8 mouse cellular contexts compared by ENCODE assay signal in the genomic region with DNA sequence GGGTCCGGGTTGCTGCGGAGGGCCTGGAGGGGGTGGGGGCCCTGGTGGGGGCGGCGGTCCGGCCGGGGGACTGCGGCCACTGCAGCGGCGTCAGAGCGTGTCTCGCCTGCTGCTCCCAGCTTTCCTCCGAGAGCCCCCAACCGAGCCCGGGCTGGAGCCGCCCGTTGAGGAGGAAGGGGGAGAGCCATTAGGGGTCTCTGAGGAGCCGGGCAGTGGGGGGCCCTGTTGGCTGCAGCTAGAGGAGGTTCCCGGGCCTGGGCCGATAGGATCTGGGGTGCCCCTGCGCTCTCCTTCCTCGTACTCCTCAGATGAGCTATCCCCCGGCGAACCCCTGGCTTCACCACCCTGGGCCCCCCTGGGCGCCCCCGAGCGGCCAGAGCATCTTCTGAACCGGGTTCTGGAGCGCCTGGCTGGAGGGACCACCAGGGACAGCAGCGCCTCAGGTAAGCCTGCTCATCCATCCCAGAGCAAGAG. TPM values are rescaled to one million over a fixed set of nuclear protein-coding genes. Genes with fewer than 3 reads are reported as not detected.
DNase-seq lines count a peak whose midpoint lies in the region; ATAC-seq and TF ChIP-seq lines count a peak whose summit lies in the region.

No protein-coding gene starts in this region.

- intact Hi-C loops in left cerebral cortex, postnatal 10 days (cut with DNase I) = no loop called here

- peak overlapping the region; percentile 76 for H3K9ac ChIP-seq in lung, embryonic 16.5 days (ENCODE audit: low read length)
- peak overlapping the region; percentile 80 for H3K9ac ChIP-seq in hindbrain, embryonic 12.5 days
- H3K9ac ChIP-seq in midbrain, embryonic 12.5 days (replicated peaks) = peak overlapping the region; percentile 81

- TF ChIP-seq POLR2A in cerebellum, adult 2 months (IDR thresholded peaks at IDR 0.05; ENCODE audit: borderline replicate concordance, insufficient read depth, low read length) = no peak

- no peaks in the 10 kb centered on the region for H3K27me3 ChIP-seq in cerebellum, adult 2 months (ENCODE audit: control insufficient read depth, insufficient read depth, low read length)
- peaks cover 8% of the 10 kb centered on the region; the same call in 1 of the 2 replicates for H3K27me3 ChIP-seq in lung, embryonic 16.5 days (ENCODE audit: control insufficient read depth, insufficient read depth, low read depth, low read length)
- peaks cover 24% of the 10 kb centered on the region for H3K27me3 ChIP-seq in hindbrain, embryonic 12.5 days
- H3K27me3 ChIP-seq in midbrain, embryonic 12.5 days = peaks cover 25% of the 10 kb centered on the region

- no peak for TF ChIP-seq CTCF in cerebellum, adult 2 months (IDR thresholded peaks at IDR 0.05; ENCODE audit: borderline replicate concordance, insufficient read depth, low read depth, low read length)

- no peak for ATAC-seq in cerebellum, adult (ENCODE audit: insufficient number of reproducible peaks, low FRiP score, low TSS enrichment)
- ATAC-seq in lung, embryonic 16.5 days (ENCODE audit: low read depth) = peak; percentile 26
- peak; percentile 57 for ATAC-seq in hindbrain, embryonic 12.5 days (ENCODE audit: low FRiP score)
- ATAC-seq in midbrain, embryonic 12.5 days (ENCODE audit: low FRiP score, low read depth) = peak; percentile 62

- no peaks in the 10 kb centered on the region for H3K9me3 ChIP-seq in lung, embryonic 16.5 days (ENCODE audit: control insufficient read depth, low read length)
- H3K9me3 ChIP-seq in hindbrain, embryonic 12.5 days (replicated peaks) = no peaks in the 10 kb centered on the region
- H3K9me3 ChIP-seq in midbrain, embryonic 12.5 days = no peaks in the 10 kb centered on the region

- peak overlapping the region; percentile 55; the same call in 1 of the 2 replicates for H3K27ac ChIP-seq in cerebellum, adult 2 months (ENCODE audit: insufficient read depth, low read length)
- H3K27ac ChIP-seq in lung, embryonic 16.5 days (ENCODE audit: low read length) = no peak overlapping the region
- H3K27ac ChIP-seq in hindbrain, embryonic 12.5 days = peak overlapping the region; percentile 77; the same call in 1 of the 2 replicates
- peak overlapping the region; percentile 64; the same call in 1 of the 2 replicates for H3K27ac ChIP-seq in midbrain, embryonic 12.5 days (replicated peaks)

- H3K36me3 ChIP-seq in lung, embryonic 16.5 days (ENCODE audit: control insufficient read depth, insufficient read depth, low read length) = peaks cover 18% of the 10 kb centered on the region
- H3K36me3 ChIP-seq in hindbrain, embryonic 12.5 days = peaks cover 22% of the 10 kb centered on the region
- H3K36me3 ChIP-seq in midbrain, embryonic 12.5 days = peaks cover 22% of the 10 kb centered on the region

- DNase-seq in cerebellum, adult 2 months = peak; percentile 36 to 55
- DNase-seq in lung, postnatal 36 days = no peak
- peak; percentile 47 for DNase-seq in thymus, postnatal 25 days
- no peak for DNase-seq in left cerebral cortex, postnatal 10 days (ENCODE audit: extremely low spot score in 1 of 2, low spot score in 2 of 2)

- H3K4me2 ChIP-seq in lung, embryonic 16.5 days (ENCODE audit: low read depth, low read length) = peak overlapping the region; percentile 100
- peak overlapping the region; percentile 99 for H3K4me2 ChIP-seq in hindbrain, embryonic 12.5 days (replicated peaks)
- peak overlapping the region; percentile 98 for H3K4me2 ChIP-seq in midbrain, embryonic 12.5 days (replicated peaks)

- peak overlapping the region; percentile 91 for H3K4me3 ChIP-seq in cerebellum, adult 2 months (replicated peaks; ENCODE audit: insufficient read depth, low read depth, low read length)
- peak overlapping the region; percentile 70 for H3K4me3 ChIP-seq in lung, embryonic 16.5 days (ENCODE audit: low read length)
- peak overlapping the region; percentile 71 for H3K4me3 ChIP-seq in hindbrain, embryonic 12.5 days
- H3K4me3 ChIP-seq in midbrain, embryonic 12.5 days = peak overlapping the region; percentile 64

- peaks cover 12% of the 10 kb centered on the region for H3K4me1 ChIP-seq in cerebellum, adult 2 months (ENCODE audit: control insufficient read depth, insufficient read depth, low read length)
- peaks cover 8% of the 10 kb centered on the region; the same call in 1 of the 2 replicates for H3K4me1 ChIP-seq in lung, embryonic 16.5 days (replicated peaks; ENCODE audit: control insufficient read depth, insufficient read depth, low read length)
- peaks cover 30% of the 10 kb centered on the region for H3K4me1 ChIP-seq in hindbrain, embryonic 12.5 days
- peaks cover 32% of the 10 kb centered on the region for H3K4me1 ChIP-seq in midbrain, embryonic 12.5 days

- WGBS in cerebellum, adult 2 months = under 1% methylated on average over 29 of the region's 29 CpGs
- 2% methylated on average over 26 of the region's 29 CpGs for WGBS in lung, embryonic 16.5 days
- WGBS in hindbrain, embryonic 12.5 days = 2% methylated on average over 27 of the region's 29 CpGs
- WGBS in midbrain, embryonic 12.5 days = 2% methylated on average over 16 of the region's 29 CpGs

RNA-seq across cellular contexts. Expression of gene Rapgefl1, which starts 0.7 kb away (rescaled TPM):
- polyA plus RNA-seq in cerebellum, adult 2 months (2012; rRNA removed) = 56.8 and 58.0 TPM in 2 replicates
- polyA plus RNA-seq in lung, embryonic 16.5 days (2015; fragmentation: Nextera tagmentation; extraction: Ambion mirVana) = 1.3 and 1.4 TPM in 2 replicates
- polyA plus RNA-seq in hindbrain, embryonic 12.5 days (2016; fragmentation: Nextera tagmentation; extraction: Ambion mirVana) = 3.1 and 4.1 TPM in 2 replicates
- 3.0 and 3.1 TPM in 2 replicates for polyA plus RNA-seq in midbrain, embryonic 12.5 days (2016; fragmentation: Nextera tagmentation; extraction: Ambion mirVana)
- total RNA-seq in left cerebral cortex, postnatal 10 days (2021) = 100 to 1,000 TPM; 121 to 122 TPM

RNA-seq across cellular contexts. Expression of gene Wipf2, which starts 26.2 kb away (rescaled TPM):
- 25.8 and 27.3 TPM in 2 replicates for polyA plus RNA-seq in cerebellum, adult 2 months (2012; rRNA removed)
- polyA plus RNA-seq in lung, embryonic 16.5 days (2015; fragmentation: Nextera tagmentation; extraction: Ambion mirVana) = 4.6 and 4.8 TPM in 2 replicates
- polyA plus RNA-seq in hindbrain, embryonic 12.5 days (2016; fragmentation: Nextera tagmentation; extraction: Ambion mirVana) = 4.7 and 5.0 TPM in 2 replicates
- polyA plus RNA-seq in midbrain, embryonic 12.5 days (2016; fragmentation: Nextera tagmentation; extraction: Ambion mirVana) = 4.9 TPM in 2 replicates
- total RNA-seq in left cerebral cortex, postnatal 10 days (2021) = 10 to 100 TPM; 28.5 to 29.6 TPM

RNA-seq across cellular contexts. Expression of gene Casc3, which starts 32.6 kb away (rescaled TPM):
- polyA plus RNA-seq in cerebellum, adult 2 months (2012; rRNA removed) = 55.5 TPM in 2 replicates
- polyA plus RNA-seq in lung, embryonic 16.5 days (2015; fragmentation: Nextera tagmentation; extraction: Ambion mirVana) = 33.2 and 36.6 TPM in 2 replicates
- 62.5 and 66.5 TPM in 2 replicates for polyA plus RNA-seq in hindbrain, embryonic 12.5 days (2016; fragmentation: Nextera tagmentation; extraction: Ambion mirVana)
- 65.5 and 74.2 TPM in 2 replicates for polyA plus RNA-seq in midbrain, embryonic 12.5 days (2016; fragmentation: Nextera tagmentation; extraction: Ambion mirVana)
- 10 to 100 TPM; 52.3 to 55.8 TPM for total RNA-seq in left cerebral cortex, postnatal 10 days (2021)

RNA-seq across cellular contexts. Expression of gene Msl1, which starts 42.0 kb away (rescaled TPM):
- polyA plus RNA-seq in cerebellum, adult 2 months (2012; rRNA removed) = 99.1 and 103 TPM in 2 replicates
- 19.4 and 20.3 TPM in 2 replicates for polyA plus RNA-seq in lung, embryonic 16.5 days (2015; fragmentation: Nextera tagmentation; extraction: Ambion mirVana)
- 38.8 and 40.4 TPM in 2 replicates for polyA plus RNA-seq in hindbrain, embryonic 12.5 days (2016; fragmentation: Nextera tagmentation; extraction: Ambion mirVana)
- polyA plus RNA-seq in midbrain, embryonic 12.5 days (2016; fragmentation: Nextera tagmentation; extraction: Ambion mirVana) = 38.6 and 42.4 TPM in 2 replicates
- 100 to 1,000 TPM; 162 to 177 TPM for total RNA-seq in left cerebral cortex, postnatal 10 days (2021)

Comparison
In these comparisons a context has a peak if more than half of its experiments do, and no peak if none do; other contexts are left out.
1. DNase-seq: peak in cerebellum, adult 2 months (2 of 2) and thymus, postnatal 25 days (single experiment); none in lung, postnatal 36 days (single experiment) and left cerebral cortex, postnatal 10 days (0 of 2).
2. RNA of gene Rapgefl1, which starts 0.7 kb away (polyA plus RNA-seq): 56.8 to 58.0 TPM in cerebellum, adult 2 months; 3.1 to 4.1 TPM in hindbrain, embryonic 12.5 days, 3.0 to 3.1 TPM in midbrain, embryonic 12.5 days and 1.3 to 1.4 TPM in lung, embryonic 16.5 days; every median in the first group is over 10 times any median in the second.
3. Peak in every context shown above with its lines, with median percentiles within 50 percentile points of each other: H3K4me3 ChIP-seq, H3K4me2 ChIP-seq and H3K9ac ChIP-seq.